Mouse (Mus musculus): ENCODE measurements at regions not wholly inside any gene's neighbourhood (a gene's known extent, or its start where the extent isn't known, plus 50 kb on each side); places are given as distances from the start of the nearest gene placed in this dataset.
A peak's percentile ranks its signal among the peaks of the same experiment; 100 is the strongest.

- no peak for DNase-seq (ENCODE audit: extremely low spot score in 1 of 2, low spot score in 1 of 2)
Observed at GRCm38 (mm10) chr1:183619451-183620059, 201.5 kb downstream of the Hhipl2 start.

DNA sequence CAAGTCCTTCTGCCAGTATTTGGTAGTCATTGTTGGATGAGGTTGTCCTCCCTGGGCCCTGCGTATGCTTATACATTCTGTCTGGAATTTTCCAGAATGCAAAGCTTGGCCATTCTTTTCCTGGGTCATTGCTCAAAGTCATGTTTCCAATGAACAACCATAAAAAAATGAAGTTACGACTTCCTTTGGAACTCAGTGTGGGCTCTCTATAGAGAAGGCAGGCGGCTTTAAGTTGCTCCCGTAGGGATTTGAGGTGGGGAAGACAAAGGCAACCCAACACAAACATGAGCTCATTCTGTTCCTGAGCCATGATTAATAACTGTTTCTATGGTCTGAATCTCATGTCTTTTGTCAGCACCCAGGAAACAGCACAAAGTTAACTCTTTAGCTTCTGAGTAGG lies 204.3 kb downstream of the Hhipl2 start:
- DNase-seq (ENCODE audit: extremely low spot score in 1 of 2, low spot score in 1 of 2): no peak

DNA sequence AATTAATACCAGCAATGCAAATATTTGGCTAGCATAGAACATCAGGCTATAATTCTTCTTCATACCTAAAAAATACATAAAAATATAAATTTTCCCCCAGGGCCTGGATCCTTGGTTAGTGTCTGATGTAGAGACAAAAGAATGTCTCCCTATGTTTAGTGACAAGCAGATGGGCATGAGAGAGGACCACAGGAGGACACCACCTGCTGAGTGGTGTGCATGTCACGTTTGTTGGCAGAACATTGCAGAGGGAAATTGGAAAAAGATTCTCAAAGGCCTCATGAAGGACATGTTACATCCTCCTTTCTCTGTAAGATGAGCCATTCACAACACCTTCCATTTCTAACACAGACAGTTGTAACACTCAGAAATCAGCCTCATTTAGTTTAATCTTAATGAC lies 206.3 kb downstream of the Hhipl2 start:
- DNase-seq (ENCODE audit: extremely low spot score in 1 of 2, low spot score in 1 of 2): no peak

GRCm38 (mm10) chr1:183633810-183634209 lies 215.8 kb downstream of the Hhipl2 start:
- DNase-seq (ENCODE audit: extremely low spot score in 1 of 2, low spot score in 1 of 2): no peak

DNA sequence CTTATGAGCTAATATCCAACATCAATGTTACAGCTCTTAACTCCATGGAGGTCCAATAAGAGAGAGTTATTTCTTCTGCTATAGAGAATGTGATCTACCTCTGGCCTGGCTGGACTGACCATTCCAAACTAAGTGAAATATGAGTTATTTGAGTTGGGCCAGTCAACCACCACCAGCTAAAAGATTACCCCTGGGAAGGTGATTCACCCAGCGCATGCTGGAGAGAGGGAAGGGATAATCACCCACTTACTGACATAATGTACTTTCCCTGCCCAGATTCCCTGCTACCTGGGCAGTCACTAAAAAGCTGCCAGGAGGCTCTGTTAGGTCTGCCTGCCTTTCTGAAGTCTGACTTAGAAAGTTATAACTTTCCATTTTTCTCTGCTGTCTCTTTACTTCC lies 216.8 kb downstream of the Hhipl2 start:
- no peak for DNase-seq (ENCODE audit: extremely low spot score in 1 of 2, low spot score in 1 of 2)

- no peak for DNase-seq (ENCODE audit: extremely low spot score in 1 of 2, low spot score in 1 of 2)
Observed at GRCm38 (mm10) chr1:183637214-183637613, 219.2 kb downstream of the Hhipl2 start.

- no peak for DNase-seq (ENCODE audit: extremely low spot score in 1 of 2, low spot score in 1 of 2)
Observed at GRCm38 (mm10) chr1:183639332-183639731, 221.3 kb downstream of the Hhipl2 start.

DNA sequence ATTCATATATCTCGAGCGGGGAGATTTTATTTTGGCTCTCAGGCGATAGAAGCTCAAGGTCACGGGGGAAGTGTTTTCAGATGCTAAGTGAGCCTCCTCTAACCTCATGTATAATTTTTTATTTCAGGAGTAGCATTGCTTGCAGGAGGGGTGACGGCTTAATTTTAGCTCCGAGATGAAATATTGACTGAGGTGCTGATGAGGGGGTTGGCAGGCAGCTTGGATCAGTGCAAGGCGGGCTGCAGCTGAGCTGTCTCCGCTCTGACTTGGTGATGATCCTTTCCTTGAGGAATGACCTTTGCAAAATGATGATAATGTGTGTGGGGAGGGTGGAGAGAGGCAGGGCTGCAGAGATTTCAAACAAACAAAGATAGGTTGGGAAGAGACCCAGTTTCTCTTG lies 222.6 kb downstream of the Hhipl2 start:
- no peak for DNase-seq (ENCODE audit: extremely low spot score in 1 of 2, low spot score in 1 of 2)

DNA sequence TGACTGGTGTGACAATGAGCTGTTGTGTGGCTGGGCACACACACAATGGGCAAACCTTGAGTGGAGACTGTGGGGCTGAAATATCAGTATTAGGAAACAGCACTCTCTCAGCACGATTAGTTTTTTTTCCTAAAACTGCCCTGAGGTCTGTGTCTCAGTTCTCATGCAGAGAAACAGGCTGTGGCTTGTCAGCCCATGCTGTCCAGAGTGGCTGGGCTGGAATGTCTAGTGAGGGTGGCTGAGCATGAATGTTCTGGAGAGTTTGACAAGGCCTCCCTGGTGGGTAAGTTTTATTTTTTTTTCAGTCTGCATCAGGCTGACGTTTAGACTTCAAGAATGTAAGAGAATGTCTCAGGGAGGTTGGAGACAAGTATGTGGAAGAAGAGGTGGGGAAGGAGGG lies 226.0 kb downstream of the Hhipl2 start:
- no peak for DNase-seq (ENCODE audit: extremely low spot score in 1 of 2, low spot score in 1 of 2)

- no peak for DNase-seq (ENCODE audit: extremely low spot score in 1 of 2, low spot score in 1 of 2)
Observed at GRCm38 (mm10) chr1:183653878-183654277, 235.9 kb downstream of the Hhipl2 start.

DNA sequence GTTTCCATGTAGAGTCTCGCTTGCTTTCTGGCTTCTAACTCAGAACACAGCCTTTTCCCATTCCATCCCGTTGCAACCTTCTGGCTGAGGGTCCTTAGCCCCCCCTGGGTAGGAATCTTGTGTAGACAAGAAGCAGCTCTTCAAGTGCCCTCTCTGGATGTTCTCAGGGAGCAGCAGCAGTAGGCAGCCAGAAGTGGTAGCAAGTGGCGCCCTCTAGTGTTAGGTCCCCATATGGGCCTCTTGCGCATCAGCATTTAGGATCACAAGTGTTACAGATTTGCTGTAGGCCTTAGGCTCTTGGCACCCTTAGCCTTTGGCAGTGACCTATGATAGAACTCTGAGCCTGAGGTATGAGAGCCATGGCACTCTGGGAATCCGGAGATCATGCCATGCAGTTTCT lies 239.0 kb downstream of the Hhipl2 start:
- DNase-seq (ENCODE audit: extremely low spot score in 1 of 2, low spot score in 1 of 2): peak in 1 of 2 experiments; percentile 63

- no peak for DNase-seq (ENCODE audit: extremely low spot score in 1 of 2, low spot score in 1 of 2)
Observed at GRCm38 (mm10) chr1:183660541-183660940, 242.5 kb downstream of the Hhipl2 start.

- DNase-seq (ENCODE audit: extremely low spot score in 1 of 2, low spot score in 1 of 2): no peak
Observed at GRCm38 (mm10) chr1:183662369-183663043, 244.5 kb downstream of the Hhipl2 start.

GRCm38 (mm10) chr1:183669271-183669670 lies 251.3 kb downstream of the Hhipl2 start:
- DNase-seq (ENCODE audit: extremely low spot score in 1 of 2, low spot score in 1 of 2): no peak

DNA sequence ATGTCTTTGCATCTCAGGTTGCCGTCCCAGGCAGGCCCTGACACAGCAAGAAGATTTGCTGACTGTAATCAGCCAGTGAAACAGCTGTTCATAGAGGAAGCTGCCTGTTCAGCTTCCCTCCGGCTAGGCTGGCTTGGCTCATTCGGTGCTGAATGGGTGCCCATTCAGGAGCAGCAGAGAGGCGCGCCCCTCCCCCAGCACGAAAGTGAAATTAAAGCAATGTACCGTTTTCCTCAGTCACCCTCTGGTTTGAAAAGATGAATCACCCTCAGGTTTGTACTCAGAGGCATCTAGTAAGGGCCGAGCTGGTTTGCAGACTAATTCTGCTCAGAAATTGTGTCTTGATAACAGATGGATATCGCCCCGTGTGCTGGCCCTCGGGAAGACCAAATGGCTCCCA lies 251.7 kb downstream of the Hhipl2 start:
- peak in 1 of 2 experiments; percentile 35 for DNase-seq (ENCODE audit: extremely low spot score in 1 of 2, low spot score in 1 of 2)

GRCm38 (mm10) chr1:183670542-183670941 lies 252.5 kb downstream of the Hhipl2 start:
- DNase-seq (ENCODE audit: extremely low spot score in 1 of 2, low spot score in 1 of 2): no peak

- DNase-seq (ENCODE audit: extremely low spot score in 1 of 2, low spot score in 1 of 2): no peak
Observed at GRCm38 (mm10) chr1:183671541-183671940, 253.5 kb downstream of the Hhipl2 start.

- DNase-seq (ENCODE audit: extremely low spot score in 1 of 2, low spot score in 1 of 2): no peak
Observed at GRCm38 (mm10) chr1:183672521-183672920, 254.5 kb downstream of the Hhipl2 start.

- DNase-seq (ENCODE audit: extremely low spot score in 1 of 2, low spot score in 1 of 2): no peak
Observed at GRCm38 (mm10) chr1:183677585-183677984, 259.6 kb downstream of the Hhipl2 start.

GRCm38 (mm10) chr1:183679949-183680348 lies 261.9 kb downstream of the Hhipl2 start:
- peak in 1 of 2 experiments; percentile 19 for DNase-seq (ENCODE audit: extremely low spot score in 1 of 2, low spot score in 1 of 2)

DNA sequence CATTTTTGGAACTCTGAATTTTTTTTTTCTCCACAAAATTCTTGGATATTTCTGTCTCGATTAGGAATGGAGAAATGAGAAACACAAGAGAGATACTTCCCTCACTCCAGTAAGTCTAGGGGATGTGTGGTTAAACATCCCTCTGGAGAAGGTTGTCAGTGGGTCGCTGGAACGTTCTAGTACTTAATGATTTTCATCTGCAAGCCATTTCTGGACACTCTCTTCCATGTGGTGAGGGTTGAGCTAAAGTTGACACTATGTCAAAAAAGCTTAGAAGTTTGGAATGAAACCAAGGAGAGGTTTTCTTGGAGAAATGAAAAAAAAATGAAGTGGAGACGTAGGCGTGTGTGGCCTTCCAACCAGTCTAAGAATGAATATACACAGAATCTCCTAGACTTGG lies 268.0 kb downstream of the Hhipl2 start:
- DNase-seq (ENCODE audit: extremely low spot score in 1 of 2, low spot score in 1 of 2): no peak

- DNase-seq (ENCODE audit: extremely low spot score in 1 of 2, low spot score in 1 of 2): no peak
Observed at GRCm38 (mm10) chr1:183692756-183693155, 274.7 kb downstream of the Hhipl2 start.

Measured in layer of hippocampus, postnatal 25 days (tissue).